Mouse (Mus musculus) kidney, adult 2 months (tissue): ENCODE data around the gene Ctnnb1.

Source experiments
- CTCF ChIP-seq: fragments of 200-500 bp; conservative IDR thresholded peaks from 2 replicates; pipeline ENCODE4 v1.5.1; 2011; ENCODE audit warnings: low read depth, mild to moderate bottlenecking, control low read depth, low read length, moderate library complexity, mixed read lengths; ENCODE audit not compliant: insufficient read depth, insufficient read length
- POLR2A ChIP-seq: fragments of 200-500 bp; IDR thresholded peaks from one replicate; pipeline ENCODE4 v1.6.1; 2011; ENCODE audit warnings: low read depth, low read length, control low read depth

DNA sequence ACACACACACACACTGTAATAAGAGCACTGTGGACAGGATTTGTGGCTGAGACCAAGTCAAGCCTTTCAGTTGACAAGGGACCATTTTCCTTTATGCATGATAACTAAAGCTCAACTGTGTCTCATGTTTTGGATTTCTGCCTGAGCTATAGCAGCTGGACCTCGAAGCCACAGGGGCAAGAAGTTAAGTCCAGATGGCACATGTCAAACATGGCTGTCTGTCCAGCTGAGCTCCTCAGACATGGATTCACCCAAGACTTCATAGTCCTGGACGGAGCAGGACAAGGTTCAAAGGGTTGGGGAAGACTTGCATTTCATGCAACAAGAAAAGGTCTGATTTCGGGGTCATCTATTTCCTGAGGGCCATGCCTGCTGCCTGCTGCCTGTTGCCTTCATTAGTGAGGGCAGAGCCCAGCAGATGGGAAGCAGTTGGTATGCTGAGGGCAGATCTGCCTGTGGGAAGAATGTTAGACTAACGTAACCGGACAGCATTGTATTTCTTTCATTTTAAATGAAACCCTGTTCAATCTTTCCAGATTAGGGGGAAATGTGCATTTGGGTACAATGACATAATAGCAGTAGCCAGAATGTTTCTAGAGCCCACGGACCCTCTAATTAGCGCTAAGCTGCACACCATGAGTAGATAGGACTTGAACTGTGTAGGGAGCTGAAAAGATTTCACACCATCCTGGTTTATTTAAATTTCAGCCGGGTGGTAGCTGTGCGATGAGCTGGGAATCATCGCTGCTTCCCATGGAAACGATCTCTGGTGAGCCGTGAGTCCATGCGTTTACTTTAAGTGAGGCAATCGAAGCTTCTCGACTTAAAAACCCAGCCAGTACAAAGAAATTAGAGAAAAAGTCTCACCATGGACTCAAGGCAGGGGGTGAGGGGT is 61.0 kb downstream of the Ctnnb1 start:
- TF ChIP-seq POLR2A (no peak), CTCF (no peak)
